Mouse (Mus musculus): ENCODE measurements around the gene Tmem52b.

The Tmem52b gene

GRCm38 (mm10) chr6:129530261-129530660 is 17.9 kb downstream of the Tmem52b start:
- DNase-seq (ENCODE audit: low read depth, low spot score): no peak

GRCm38 (mm10) chr6:129532556-129532941 is 20.2 kb downstream of the Tmem52b start:
- DNase-seq (ENCODE audit: low read depth, low spot score): peak; percentile 48

GRCm38 (mm10) chr6:129532942-129533860 is 20.8 kb downstream of the Tmem52b start, which contains the start of gene Gabarapl1:
Gabarapl1 (plus strand) TSS chr6:129533160.
- DNase-seq (ENCODE audit: low read depth, low spot score): peak; percentile 74

- DNase-seq (ENCODE audit: low read depth, low spot score): no peak
Observed at GRCm38 (mm10) chr6:129534057-129534456, 21.7 kb downstream of the Tmem52b start.

GRCm38 (mm10) chr6:129534627-129535190 is 22.4 kb downstream of the Tmem52b start:
- no peak for DNase-seq (ENCODE audit: low read depth, low spot score)

GRCm38 (mm10) chr6:129535723-129536122 is 23.4 kb downstream of the Tmem52b start:
- DNase-seq (ENCODE audit: low read depth, low spot score): no peak

GRCm38 (mm10) chr6:129538555-129538954 is 26.2 kb downstream of the Tmem52b start:
- no peak for DNase-seq (ENCODE audit: low read depth, low spot score)

- DNase-seq (ENCODE audit: low read depth, low spot score): no peak
Observed at GRCm38 (mm10) chr6:129541931-129542330, 29.6 kb downstream of the Tmem52b start.

- DNase-seq (ENCODE audit: low read depth, low spot score): no peak
Observed at GRCm38 (mm10) chr6:129542540-129542939, 30.2 kb downstream of the Tmem52b start.

- peak; percentile 70 for DNase-seq (ENCODE audit: low read depth, low spot score)
Observed at GRCm38 (mm10) chr6:129543709-129544606, 31.6 kb downstream of the Tmem52b start.

- DNase-seq (ENCODE audit: low read depth, low spot score): no peak
Observed at GRCm38 (mm10) chr6:129547277-129547676, 34.9 kb downstream of the Tmem52b start.

GRCm38 (mm10) chr6:129548009-129548408 is 35.7 kb downstream of the Tmem52b start:
- no peak for DNase-seq (ENCODE audit: low read depth, low spot score)

- DNase-seq (ENCODE audit: low read depth, low spot score): no peak
Observed at GRCm38 (mm10) chr6:129557298-129558023, 45.1 kb downstream of the Tmem52b start.

GRCm38 (mm10) chr6:129558946-129559640 is 46.7 kb downstream of the Tmem52b start:
- DNase-seq (ENCODE audit: low read depth, low spot score): peak; percentile 77

- no peak for DNase-seq (ENCODE audit: low read depth, low spot score)
Observed at GRCm38 (mm10) chr6:129559641-129560027, 47.3 kb downstream of the Tmem52b start.

- no peak for DNase-seq (ENCODE audit: low read depth, low spot score)
Observed at GRCm38 (mm10) chr6:129565257-129565656, 52.9 kb downstream of the Tmem52b start.
